Mouse (Mus musculus) MEL (cell line): ENCODE results near the gene Nat10.

ENCODE experiments used
- CTCF ChIP-seq, 3 experiments: IDR thresholded peaks in 2 of 3; conservative IDR thresholded peaks in 1 of 3; 2 replicates each; pipeline ENCODE4 v1.5.1; 2011 to 2012; ENCODE audit warnings: low read length in 3 of 3, low read depth in 2 of 3, mild to moderate bottlenecking in 2 of 3, improper control_type of control experiment in 1 of 3, inconsistent platforms in 1 of 3, mixed read lengths in 1 of 3, moderate library complexity in 1 of 3; ENCODE audit not compliant: control insufficient read depth in 1 of 3, insufficient read depth in 1 of 3, poor library complexity in 1 of 3, severe bottlenecking in 1 of 3
- EP300 ChIP-seq, 2 experiments: IDR thresholded peaks; 2 replicates each; pipeline ENCODE4 v1.6.1; 2011; ENCODE audit warnings: improper control_type of control experiment in 2 of 2, low read length in 2 of 2, low read depth in 1 of 2, mild to moderate bottlenecking in 1 of 2
- HCFC1 ChIP-seq: IDR thresholded peaks from 2 replicates; pipeline ENCODE4 v1.6.1; 2012; ENCODE audit warnings: low read depth, mild to moderate bottlenecking, inconsistent platforms, low read length, improper control_type of control experiment, moderate library complexity
- JUND ChIP-seq: IDR thresholded peaks from 2 replicates; pipeline ENCODE4 v1.6.1; 2011; ENCODE audit warnings: low read depth, mild to moderate bottlenecking, improper control_type of control experiment, low read length
- MAX ChIP-seq: IDR thresholded peaks from 2 replicates; pipeline ENCODE4 v1.6.1; 2011; ENCODE audit warnings: low read length, improper control_type of control experiment
- MXI1 ChIP-seq: IDR thresholded peaks from 2 replicates; pipeline ENCODE4 v1.6.1; 2011; ENCODE audit warnings: mild to moderate bottlenecking, low read depth, low read length, improper control_type of control experiment
- MYC ChIP-seq: IDR thresholded peaks from 2 replicates; pipeline ENCODE4 v1.6.1; 2011; ENCODE audit warnings: low read depth, mild to moderate bottlenecking, low read length, improper control_type of control experiment, moderate library complexity
- POLR2A ChIP-seq, 2 experiments: IDR thresholded peaks; 2 replicates each; pipeline ENCODE4 v1.6.1; 2011 to 2012; ENCODE audit warnings: low read length in 2 of 2, mild to moderate bottlenecking in 2 of 2, control low read depth in 1 of 2, improper control_type of control experiment in 1 of 2, low read depth in 1 of 2, moderate library complexity in 1 of 2; ENCODE audit not compliant: control insufficient read depth in 1 of 2, insufficient read depth in 1 of 2, poor library complexity in 1 of 2
- POLR2AphosphoS2 ChIP-seq: IDR thresholded peaks from 2 replicates; pipeline ENCODE4 v1.6.1; 2011; ENCODE audit warnings: low read length, improper control_type of control experiment
- POLR2AphosphoS5 ChIP-seq: IDR thresholded peaks from 2 replicates; pipeline ENCODE4 v1.6.1; 2012; ENCODE audit warnings: low read depth, borderline replicate concordance, mild to moderate bottlenecking, inconsistent platforms, low read length, moderate library complexity, mixed read lengths
- SMC3 ChIP-seq: IDR thresholded peaks from 2 replicates; pipeline ENCODE4 v1.6.1; 2011; ENCODE audit warnings: low read depth, low read length, improper control_type of control experiment
- TBP ChIP-seq: IDR thresholded peaks from 2 replicates; pipeline ENCODE4 v1.8.0; 2011; ENCODE audit warnings: low read depth, low read length, improper control_type of control experiment
- UBTF ChIP-seq: IDR thresholded peaks from 2 replicates; pipeline ENCODE4 v1.6.1; 2012; ENCODE audit warnings: low read depth, mild to moderate bottlenecking, inconsistent platforms, low read length, improper control_type of control experiment, moderate library complexity, borderline replicate concordance; ENCODE audit not compliant: insufficient read depth
- ZKSCAN1 ChIP-seq: IDR thresholded peaks from 2 replicates; pipeline ENCODE4 v1.6.1; 2012; ENCODE audit warnings: low read depth, mild to moderate bottlenecking, inconsistent platforms, low read length, improper control_type of control experiment, moderate library complexity

DNA sequence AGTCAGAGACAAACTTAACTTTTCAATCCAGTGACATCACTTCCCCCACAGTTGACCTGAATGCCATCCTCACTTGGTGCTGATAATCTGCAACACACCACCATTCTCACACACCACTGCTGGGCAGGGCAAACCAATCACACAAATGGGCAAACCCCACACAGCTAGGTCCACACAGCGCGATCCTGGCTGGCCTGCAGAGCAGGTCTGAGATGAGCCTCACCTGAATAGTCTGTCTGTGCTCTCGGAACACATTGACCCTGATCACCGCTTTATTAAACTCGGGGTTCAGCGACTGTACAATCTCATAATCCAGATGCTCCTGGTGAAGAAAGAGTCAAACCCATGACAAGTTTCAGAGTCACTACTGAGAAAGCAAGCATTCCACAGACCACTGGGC is 18.2 kb downstream of the Nat10 start:
- TF ChIP-seq MYC (no peak), CTCF (IDR thresholded peaks at IDR 0.05 in 2 of 3, conservative IDR thresholded peaks at IDR 0.05 in 1 of 3; ENCODE audit: control insufficient read depth in 1 of 3, insufficient read depth in 1 of 3, low read depth in 2 of 3, low read length in 3 of 3, poor library complexity in 1 of 3, severe bottlenecking in 1 of 3) (no peak), POLR2A (IDR thresholded peaks at IDR 0.05; ENCODE audit: control insufficient read depth in 1 of 2, insufficient read depth in 1 of 2, low read depth in 1 of 2, low read length in 2 of 2, poor library complexity in 1 of 2) (no peak), MAX (no peak), SMC3 (no peak), JUND (no peak), ZKSCAN1 (no peak), HCFC1 (no peak), POLR2AphosphoS2 (no peak), UBTF (no peak), EP300 (IDR thresholded peaks at IDR 0.05; ENCODE audit: low read depth in 1 of 2, low read length in 2 of 2) (no peak), MXI1 (no peak), POLR2AphosphoS5 (no peak), TBP (no peak)
